Mouse (Mus musculus) erythroblast, embryonic 14.5 days (primary cell): ENCODE data around the gene Rd3. TPM values are rescaled to one million over a fixed set of nuclear protein-coding genes. Genes with fewer than 3 reads are reported as not detected.

Source experiments
- H3K27me3 ChIP-seq: 2 replicates; pipeline ENCODE4 v1.6.1; 2012; ENCODE audit warnings: inconsistent platforms; ENCODE audit not compliant: control insufficient read depth
- H3K36me3 ChIP-seq: 2 replicates; pipeline ENCODE4 v1.6.1; 2012; ENCODE audit warnings: mild to moderate bottlenecking, inconsistent platforms; ENCODE audit not compliant: control insufficient read depth
- H3K4me1 ChIP-seq: 2 replicates; pipeline ENCODE4 v1.6.1; 2012; ENCODE audit warnings: inconsistent platforms; ENCODE audit not compliant: control insufficient read depth
- H3K4me3 ChIP-seq: replicated peaks from 2 replicates; pipeline ENCODE3; 2012; ENCODE audit warnings: moderate library complexity, mild to moderate bottlenecking, inconsistent platforms
- H3K9me3 ChIP-seq: 2 replicates; pipeline ENCODE4 v1.6.1; 2012; ENCODE audit warnings: low read length, inconsistent platforms, mixed read lengths; ENCODE audit not compliant: control insufficient read depth
- GATA1 ChIP-seq: IDR thresholded peaks from 2 replicates; pipeline ENCODE4 v1.6.1; 2012; ENCODE audit warnings: low read length, inconsistent platforms, mixed read lengths
- TAL1 ChIP-seq: IDR thresholded peaks from 3 replicates; pipeline ENCODE4 v1.6.1; 2012; ENCODE audit warnings: low read length, inconsistent platforms, mixed read lengths
- polyA plus RNA-seq: library from polyadenylated mRNA; stranded (reverse); fragments of >175 nt; gene quantifications from 2 replicates; pipeline ENCODE4 v1.2.3, GENCODE M21; 2012

Rd3 gene
- polyA plus RNA-seq, 1 experiment = not detected

GRCm38 (mm10) chr1:191986674-191987480, 9.7 kb downstream of the Rd3 start:
- H3K4me1 ChIP-seq = peaks cover 29% of the 10 kb centered on the region
- H3K27me3 ChIP-seq = peaks cover 19% of the 10 kb centered on the region
- H3K4me3 ChIP-seq = no peak overlapping the region
- no peak for TF ChIP-seq GATA1
- no peak for TF ChIP-seq TAL1
- no peaks in the 10 kb centered on the region for H3K9me3 ChIP-seq
- H3K36me3 ChIP-seq = peaks cover under 1% of the 10 kb centered on the region; the same call in 1 of the 2 replicates

DNA sequence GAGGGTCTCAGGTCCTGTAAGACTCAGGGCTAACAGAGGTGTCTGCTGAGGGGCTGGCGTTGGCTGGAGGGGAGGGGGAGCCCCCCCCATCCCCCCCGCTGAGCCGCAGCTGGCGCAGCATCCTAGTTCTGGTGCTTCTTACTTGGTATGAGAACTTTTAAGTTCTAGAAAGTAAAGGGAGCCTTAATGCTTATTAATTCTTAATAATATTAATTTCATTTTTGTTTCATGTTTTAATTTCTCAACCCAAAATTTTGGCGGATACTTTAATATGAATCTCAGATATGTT, 10.3 kb downstream of the Rd3 start:
- no peak for TF ChIP-seq GATA1
- TF ChIP-seq TAL1 = no peak
- Histone ChIP-seq H3K9me3 (no peaks in the 10 kb centered on the region), H3K36me3 (peaks cover 3% of the 10 kb centered on the region; the same call in 1 of the 2 replicates), H3K4me1 (peaks cover 35% of the 10 kb centered on the region), H3K4me3 (no peak overlapping the region), H3K27me3 (peaks cover 19% of the 10 kb centered on the region)

GRCm38 (mm10) chr1:191988646-191989045, 11.5 kb downstream of the Rd3 start:
- H3K9me3 ChIP-seq = no peaks in the 10 kb centered on the region
- H3K4me1 ChIP-seq = peaks cover 38% of the 10 kb centered on the region
- peaks cover 19% of the 10 kb centered on the region for H3K27me3 ChIP-seq
- H3K36me3 ChIP-seq = peaks cover 3% of the 10 kb centered on the region; the same call in 1 of the 2 replicates
- TF ChIP-seq GATA1 = no peak
- TF ChIP-seq TAL1 = no peak
- H3K4me3 ChIP-seq = no peak overlapping the region

DNA sequence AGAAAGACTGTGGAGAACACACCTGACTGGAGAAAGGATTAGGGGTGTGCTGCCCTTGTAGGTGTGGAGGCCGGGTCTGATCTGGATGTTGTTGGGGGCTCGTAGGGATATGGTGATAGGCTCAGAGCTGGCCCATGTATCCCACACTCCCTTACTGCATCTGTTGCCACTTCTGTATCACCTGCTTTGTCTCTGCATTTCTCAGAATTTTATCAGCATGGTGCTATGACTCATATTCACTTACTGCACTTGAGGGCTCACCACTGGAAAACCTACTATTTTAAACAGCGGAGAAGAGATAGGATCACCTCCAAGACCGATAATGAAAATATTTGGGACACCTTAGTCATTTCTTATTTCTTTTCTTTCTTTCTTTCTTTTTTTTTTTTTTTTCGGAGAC, 11.9 kb downstream of the Rd3 start:
- peaks cover 19% of the 10 kb centered on the region for H3K27me3 ChIP-seq
- peaks cover 3% of the 10 kb centered on the region; the same call in 1 of the 2 replicates for H3K36me3 ChIP-seq
- peaks cover 40% of the 10 kb centered on the region for H3K4me1 ChIP-seq
- no peaks in the 10 kb centered on the region for H3K9me3 ChIP-seq
- TF ChIP-seq GATA1 = no peak
- TF ChIP-seq TAL1 = no peak
- no peak overlapping the region for H3K4me3 ChIP-seq

DNA sequence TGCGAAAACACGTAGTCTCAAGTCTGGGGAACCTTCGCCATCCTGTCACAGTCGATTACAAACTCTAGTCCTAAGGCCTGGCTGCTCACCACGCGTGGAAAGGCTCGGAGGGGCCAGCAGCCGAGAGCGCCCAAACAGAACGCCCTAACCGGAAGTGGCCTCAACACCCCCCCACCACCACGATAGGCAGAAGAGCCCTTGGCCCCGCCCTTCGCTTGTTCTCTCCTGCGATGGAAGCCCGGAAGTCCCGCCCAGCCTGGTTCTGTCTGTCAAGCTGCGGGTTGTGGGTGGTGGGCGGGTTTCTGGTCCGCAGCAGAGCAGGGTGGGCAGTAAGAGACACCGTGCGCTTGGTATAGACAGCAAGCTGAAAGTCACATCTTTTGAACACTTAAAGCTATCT, 12.8 kb downstream of the Rd3 start:
- Histone ChIP-seq H3K27me3 (peaks cover 14% of the 10 kb centered on the region), H3K9me3 (no peaks in the 10 kb centered on the region), H3K36me3 (peaks cover 5% of the 10 kb centered on the region), H3K4me1 (peaks cover 50% of the 10 kb centered on the region), H3K4me3 (peak overlapping the region; percentile 80)
- TF ChIP-seq TAL1 (no peak), GATA1 (no peak)

GRCm38 (mm10) chr1:191992040-191992780, 15.0 kb downstream of the Rd3 start:
- TF ChIP-seq TAL1 (no peak), GATA1 (no peak)
- H3K4me3 ChIP-seq = no peak overlapping the region
- H3K9me3 ChIP-seq = no peaks in the 10 kb centered on the region
- H3K4me1 ChIP-seq = peaks cover 59% of the 10 kb centered on the region
- peaks cover 21% of the 10 kb centered on the region for H3K36me3 ChIP-seq
- H3K27me3 ChIP-seq = no peaks in the 10 kb centered on the region

DNA sequence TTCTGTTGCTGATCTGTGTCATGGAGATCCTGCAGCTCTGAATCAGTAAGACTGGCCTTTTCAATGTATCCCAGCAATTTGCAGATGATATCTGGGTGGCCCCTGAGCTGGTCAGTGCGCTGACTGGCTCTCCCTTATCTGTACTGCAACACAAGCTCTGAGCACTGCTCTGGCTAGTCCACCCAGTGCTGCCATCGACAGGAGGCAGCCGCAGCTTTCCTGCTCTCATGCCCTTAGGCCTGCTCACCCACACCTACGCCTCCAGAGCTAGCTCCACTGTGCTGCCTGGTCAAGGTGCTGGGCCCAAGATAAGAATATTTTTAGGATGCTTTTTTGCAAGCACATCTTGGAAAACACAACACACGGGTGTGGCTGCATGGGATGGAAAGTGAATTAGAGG, 17.3 kb downstream of the Rd3 start:
- Histone ChIP-seq H3K36me3 (peaks cover 41% of the 10 kb centered on the region), H3K27me3 (no peaks in the 10 kb centered on the region), H3K4me3 (peak overlapping the region; percentile 39), H3K4me1 (peaks cover 59% of the 10 kb centered on the region), H3K9me3 (peaks cover 3% of the 10 kb centered on the region; the same call in 1 of the 2 replicates)
- TF ChIP-seq TAL1 (peak; percentile 76), GATA1 (peak; percentile 75)

DNA sequence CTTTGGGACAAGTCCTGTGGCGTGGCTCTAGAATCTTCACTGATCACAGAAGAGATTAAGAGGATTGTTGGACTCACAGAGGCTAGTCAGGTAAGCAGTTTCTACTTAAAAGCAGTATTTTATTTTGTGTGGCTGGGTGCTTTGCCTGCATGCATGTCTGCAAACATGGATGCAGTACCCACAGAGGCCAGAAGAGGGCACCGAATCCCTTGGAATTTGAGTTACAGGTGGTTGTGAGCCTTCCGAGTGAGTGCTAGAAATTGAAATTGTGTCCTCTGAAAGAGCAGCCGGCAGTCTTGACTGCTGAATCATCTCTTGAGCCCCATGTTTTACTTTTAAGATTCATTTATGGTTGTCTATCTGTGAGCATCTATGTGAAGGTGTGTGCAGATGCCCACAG, 18.3 kb downstream of the Rd3 start:
- Histone ChIP-seq H3K4me1 (peaks cover 49% of the 10 kb centered on the region), H3K27me3 (no peaks in the 10 kb centered on the region), H3K4me3 (no peak overlapping the region), H3K9me3 (peaks cover 3% of the 10 kb centered on the region; the same call in 1 of the 2 replicates), H3K36me3 (peaks cover 51% of the 10 kb centered on the region)
- no peak for TF ChIP-seq GATA1
- no peak for TF ChIP-seq TAL1

DNA sequence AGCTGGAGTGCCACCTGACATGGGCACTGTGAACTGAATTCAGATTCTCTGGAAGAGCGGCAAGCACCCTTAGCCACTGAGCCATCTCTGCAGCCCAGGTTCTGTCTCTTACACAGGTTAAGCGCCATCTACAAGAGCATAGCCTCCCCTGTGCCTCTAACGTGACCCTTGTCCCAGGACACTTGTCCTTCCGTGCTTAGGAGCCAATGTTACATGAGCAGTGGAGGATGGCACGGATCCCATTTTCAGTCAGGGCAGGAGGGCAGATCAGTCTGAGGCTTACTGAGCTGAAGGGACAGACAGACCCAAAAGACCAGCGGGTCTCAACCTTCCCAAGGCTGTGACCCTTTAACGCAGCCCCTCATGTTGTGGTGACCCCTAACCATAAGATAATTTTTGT, 18.7 kb downstream of the Rd3 start:
- peaks cover 3% of the 10 kb centered on the region; the same call in 1 of the 2 replicates for H3K9me3 ChIP-seq
- H3K27me3 ChIP-seq = no peaks in the 10 kb centered on the region
- peaks cover 44% of the 10 kb centered on the region for H3K4me1 ChIP-seq
- TF ChIP-seq TAL1 (no peak), GATA1 (no peak)
- H3K36me3 ChIP-seq = peaks cover 55% of the 10 kb centered on the region
- no peak overlapping the region for H3K4me3 ChIP-seq
